Mouse (Mus musculus) embryonic facial prominence, embryonic 13.5 days (tissue): ENCODE measurements around the gene Pfkl. TPM values are rescaled to one million over a fixed set of nuclear protein-coding genes. Genes with fewer than 3 reads are reported as not detected.

Experiments used
- ATAC-seq: fragments of 200-750 bp; cut with Nextera tagmentation; 2 replicates; pipeline ENCODE4 v1.8.0; 2017; ENCODE audit warnings: low read depth; ENCODE audit not compliant: insufficient number of reproducible peaks, insufficient read depth, low FRiP score, low TSS enrichment
- H3K27ac ChIP-seq: fragments of 300-500 bp; sonication (generic); 2 replicates; pipeline ENCODE4 v1.5.1; 2015; ENCODE audit warnings: moderate library complexity, mild to moderate bottlenecking, inconsistent platforms
- H3K27me3 ChIP-seq: fragments of 300-500 bp; sonication (generic); 2 replicates; pipeline ENCODE4 v1.6.1; 2015; ENCODE audit warnings: mild to moderate bottlenecking, inconsistent platforms
- H3K36me3 ChIP-seq: fragments of 300-500 bp; sonication (generic); 2 replicates; pipeline ENCODE4 v1.6.1; 2015; ENCODE audit warnings: mild to moderate bottlenecking, inconsistent platforms
- H3K4me1 ChIP-seq: fragments of 300-500 bp; sonication (generic); 2 replicates; pipeline ENCODE4 v1.6.1; 2015; ENCODE audit warnings: inconsistent platforms
- H3K4me2 ChIP-seq: fragments of 300-500 bp; sonication (generic); 2 replicates; pipeline ENCODE4 v1.6.1; 2015; ENCODE audit warnings: moderate library complexity, mild to moderate bottlenecking, inconsistent platforms
- H3K4me3 ChIP-seq: fragments of 300-500 bp; sonication (generic); 2 replicates; pipeline ENCODE4 v1.5.1; 2015; ENCODE audit warnings: mild to moderate bottlenecking, inconsistent platforms
- H3K9ac ChIP-seq: fragments of 300-500 bp; sonication (generic); 2 replicates; pipeline ENCODE4 v1.6.1; 2015; ENCODE audit warnings: mild to moderate bottlenecking, inconsistent platforms
- H3K9me3 ChIP-seq: fragments of 300-500 bp; sonication (generic); 2 replicates; pipeline ENCODE4 v1.6.1; 2016; ENCODE audit warnings: inconsistent platforms
- WGBS: fragments of 180-500 bp; shearing (Covaris S2); methylation state at CpG from one replicate; pipeline ENCODE4 v1.1.7; 2015; ENCODE audit warnings: mixed read lengths; 5-methylcytosine and 5-hydroxymethylcytosine counted together
- polyA plus RNA-seq: library from polyadenylated mRNA; unstranded; fragments of >200 nt; fragmentation: Nextera tagmentation; extraction: Ambion mirVana; gene quantifications from 2 replicates; pipeline ENCODE4 v1.2.1, GENCODE M21; 2015

Gene Pfkl
- polyA plus RNA-seq, 1 experiment from 2014 or later, result 145 TPM

GRCm38 (mm10) chr10:77984660-77985059, 25.2 kb downstream of the Pfkl start:
- Histone ChIP-seq H3K36me3 (peaks cover 54% of the 10 kb centered on the region), H3K4me1 (no peaks in the 10 kb centered on the region), H3K9me3 (no peaks in the 10 kb centered on the region), H3K4me3 (no peak overlapping the region), H3K27ac (no peak overlapping the region), H3K4me2 (no peak overlapping the region), H3K27me3 (no peaks in the 10 kb centered on the region), H3K9ac (no peak overlapping the region)
- ATAC-seq, result 0 out of 2 replicates have a peak, but pooled peaks have one; percentile 7
- 0% methylated on average over 4 of the region's 4 CpGs for WGBS

GRCm38 (mm10) chr10:77978351-77979350, 31.2 kb downstream of the Pfkl start, which contains the start of gene 1810043G02Rik:
1810043G02Rik (plus strand) TSS chr10:77978524.
- no peaks in the 10 kb centered on the region for H3K27me3 ChIP-seq
- H3K9ac ChIP-seq, result peak within 1 kb of the TSS; percentile 82
- H3K4me2 ChIP-seq, result peak within 1 kb of the TSS; percentile 76
- no peak within 1 kb of the TSS; the same call in 1 of the 2 replicates for H3K27ac ChIP-seq
- under 1% methylated on average over 57 of the region's 57 CpGs for WGBS
- peak; percentile 92 for ATAC-seq
- H3K9me3 ChIP-seq, result no peaks in the 10 kb centered on the region
- peak within 1 kb of the TSS; percentile 62 for H3K4me3 ChIP-seq
- peaks cover 16% of the 10 kb centered on the region for H3K4me1 ChIP-seq
- H3K36me3 ChIP-seq, result peaks cover 20% of the 10 kb centered on the region

GRCm38 (mm10) chr10:77976458-77977150, 33.3 kb downstream of the Pfkl start:
- Histone ChIP-seq H3K27ac (no peak overlapping the region), H3K4me1 (peaks cover 16% of the 10 kb centered on the region), H3K4me2 (no peak overlapping the region), H3K27me3 (no peaks in the 10 kb centered on the region), H3K9ac (0 out of 2 replicates have a peak overlapping the region, but pooled peaks have one; percentile 47), H3K4me3 (no peak overlapping the region), H3K9me3 (no peaks in the 10 kb centered on the region), H3K36me3 (peaks cover 14% of the 10 kb centered on the region; the same call in 1 of the 2 replicates)
- ATAC-seq, result no peak
- WGBS, result 62% methylated on average over 8 of the region's 8 CpGs

GRCm38 (mm10) chr10:77975653-77976052, 34.2 kb downstream of the Pfkl start:
- H3K4me2 ChIP-seq, result no peak overlapping the region
- no peaks in the 10 kb centered on the region for H3K27me3 ChIP-seq
- no peaks in the 10 kb centered on the region for H3K9me3 ChIP-seq
- peaks cover 16% of the 10 kb centered on the region for H3K4me1 ChIP-seq
- WGBS, result 61% methylated on average over 4 of the region's 4 CpGs
- no peak overlapping the region for H3K4me3 ChIP-seq
- no peak for ATAC-seq
- no peak overlapping the region for H3K27ac ChIP-seq
- H3K9ac ChIP-seq, result no peak overlapping the region
- 0 out of 2 replicates have a peak, but pooled peaks cover 8% of the 10 kb centered on the region for H3K36me3 ChIP-seq

- 0 out of 2 replicates have a peak, but pooled peaks cover under 1% of the 10 kb centered on the region for H3K36me3 ChIP-seq
- no peak overlapping the region for H3K27ac ChIP-seq
- no peak overlapping the region for H3K9ac ChIP-seq
- no peak overlapping the region for H3K4me3 ChIP-seq
- no peak overlapping the region for H3K4me2 ChIP-seq
- peaks cover 18% of the 10 kb centered on the region for H3K4me1 ChIP-seq
- 76% methylated on average over 5 of the region's 5 CpGs for WGBS
- no peaks in the 10 kb centered on the region for H3K9me3 ChIP-seq
- H3K27me3 ChIP-seq, result peaks cover 8% of the 10 kb centered on the region
- ATAC-seq, result no peak
These were observed 35.1 kb downstream of the Pfkl start for GRCm38 (mm10) chr10:77974811-77975210.

GRCm38 (mm10) chr10:77974323-77974722, 35.6 kb downstream of the Pfkl start:
- no peak overlapping the region for H3K27ac ChIP-seq
- 67% methylated on average over 5 of the region's 5 CpGs for WGBS
- no peak overlapping the region for H3K4me3 ChIP-seq
- no peak overlapping the region for H3K4me2 ChIP-seq
- H3K9me3 ChIP-seq, result no peaks in the 10 kb centered on the region
- no peaks in the 10 kb centered on the region for H3K36me3 ChIP-seq
- peaks cover 13% of the 10 kb centered on the region for H3K27me3 ChIP-seq
- ATAC-seq, result no peak
- H3K9ac ChIP-seq, result no peak overlapping the region
- peaks cover 21% of the 10 kb centered on the region for H3K4me1 ChIP-seq

GRCm38 (mm10) chr10:77971709-77972553, 38.0 kb downstream of the Pfkl start:
- no peak overlapping the region for H3K4me2 ChIP-seq
- no peak overlapping the region for H3K27ac ChIP-seq
- H3K9me3 ChIP-seq, result no peaks in the 10 kb centered on the region
- no peak for ATAC-seq
- H3K27me3 ChIP-seq, result peaks cover 31% of the 10 kb centered on the region
- no peak overlapping the region for H3K4me3 ChIP-seq
- WGBS, result 62% methylated on average over 17 of the region's 17 CpGs
- H3K9ac ChIP-seq, result no peak overlapping the region
- H3K4me1 ChIP-seq, result peaks cover 16% of the 10 kb centered on the region
- H3K36me3 ChIP-seq, result no peaks in the 10 kb centered on the region

GRCm38 (mm10) chr10:77971191-77971590, 38.7 kb downstream of the Pfkl start:
- H3K9me3 ChIP-seq, result no peaks in the 10 kb centered on the region
- no peak overlapping the region for H3K4me2 ChIP-seq
- H3K9ac ChIP-seq, result no peak overlapping the region
- 84% methylated on average over 10 of the region's 10 CpGs for WGBS
- H3K36me3 ChIP-seq, result no peaks in the 10 kb centered on the region
- 0 out of 2 replicates have a peak, but pooled peaks cover 11% of the 10 kb centered on the region for H3K4me1 ChIP-seq
- no peak for ATAC-seq
- H3K27me3 ChIP-seq, result peaks cover 31% of the 10 kb centered on the region
- H3K27ac ChIP-seq, result no peak overlapping the region
- H3K4me3 ChIP-seq, result no peak overlapping the region

- Histone ChIP-seq H3K4me3 (peak within 1 kb of the TSS; percentile 37), H3K4me1 (0 out of 2 replicates have a peak, but pooled peaks cover 11% of the 10 kb centered on the region), H3K9me3 (no peaks in the 10 kb centered on the region), H3K36me3 (no peaks in the 10 kb centered on the region), H3K9ac (peak within 1 kb of the TSS; percentile 57), H3K27me3 (peaks cover 31% of the 10 kb centered on the region), H3K4me2 (peak within 1 kb of the TSS; percentile 70), H3K27ac (no peak within 1 kb of the TSS)
- 87% methylated on average over 6 of the region's 6 CpGs for WGBS
- no peak for ATAC-seq
These were observed 39.4 kb downstream of the Pfkl start, which contains the start of gene Trpm2 for GRCm38 (mm10) chr10:77970481-77970880. Trpm2 (minus strand) TSS chr10:77970563.

- Histone ChIP-seq H3K4me3 (peak overlapping the region; percentile 37), H3K27me3 (peaks cover 31% of the 10 kb centered on the region), H3K27ac (no peak overlapping the region), H3K9ac (peak overlapping the region; percentile 57), H3K4me2 (peak overlapping the region; percentile 70), H3K9me3 (no peaks in the 10 kb centered on the region), H3K4me1 (0 out of 2 replicates have a peak, but pooled peaks cover 11% of the 10 kb centered on the region), H3K36me3 (no peaks in the 10 kb centered on the region)
- ATAC-seq, result no peak
- WGBS, result 13% methylated on average over 8 of the region's 8 CpGs
These were observed 39.9 kb downstream of the Pfkl start for GRCm38 (mm10) chr10:77969973-77970325.
